ENCODE assay signal across 10 mouse cellular contexts in the genomic region with DNA sequence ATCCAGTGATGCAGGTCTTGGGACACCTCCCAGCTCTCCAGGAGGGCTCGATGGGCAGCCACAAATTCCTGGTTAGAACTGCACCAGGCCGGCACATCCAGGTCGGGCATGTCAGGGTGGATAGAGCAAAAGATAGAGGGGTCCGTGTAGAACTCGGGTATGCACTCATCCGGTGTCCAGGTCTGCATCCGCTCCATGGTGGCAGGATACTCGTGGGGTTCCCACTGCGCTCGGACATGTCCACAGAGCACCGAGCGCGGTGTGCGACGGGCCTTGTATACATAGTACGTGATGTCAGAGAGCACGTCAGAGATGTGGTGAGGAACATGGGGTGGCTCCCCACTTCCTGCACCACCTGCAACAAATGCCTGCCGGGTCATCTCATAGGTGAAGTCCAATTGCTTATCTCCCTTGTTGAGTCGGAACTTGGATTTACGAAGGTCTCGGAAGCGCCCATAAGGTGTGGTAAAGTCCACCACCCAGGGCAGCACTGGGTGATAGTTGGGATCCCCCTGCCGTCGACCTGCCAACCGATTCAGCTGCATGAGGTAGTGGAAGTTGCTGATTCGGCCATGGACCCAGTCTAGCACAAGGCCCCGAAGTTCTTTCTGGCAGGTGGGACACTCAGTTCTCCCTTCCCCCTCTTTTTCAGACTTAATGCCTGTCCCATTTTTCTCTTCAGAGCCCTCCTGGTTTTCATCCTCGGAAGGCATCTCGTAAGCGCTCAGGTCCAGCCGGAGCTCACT. TPM values are rescaled to one million over a fixed set of nuclear protein-coding genes. Genes with fewer than 3 reads are reported as not detected.
A peak's percentile ranks its signal among the peaks of the same experiment; 100 is the strongest.
DNase-seq lines count a peak whose midpoint lies in the region; ATAC-seq and TF ChIP-seq lines count a peak whose summit lies in the region.
"Had no signal": no experiment of that assay in that cellular context is flagged by ENCODE, and none has a peak within 500 bp of the region (broad histone marks: within the 10 kb centered on the region; RNA-seq: fewer than 3 reads in every experiment).

No protein-coding gene starts in this region.

- peaks cover 18% of the 10 kb centered on the region for H3K36me3 ChIP-seq in forebrain, embryonic 10.5 days (replicated peaks)
- H3K36me3 ChIP-seq in forebrain, embryonic 14.5 days (ENCODE audit: control insufficient read depth, insufficient read depth, low read length) = peaks cover 15% of the 10 kb centered on the region
- H3K36me3 ChIP-seq in lung, embryonic 14.5 days (ENCODE audit: insufficient read depth) = peaks cover 14% of the 10 kb centered on the region; the same call in 1 of the 2 replicates
- peaks cover 28% of the 10 kb centered on the region for H3K36me3 ChIP-seq in limb, embryonic 10.5 days
- H3K36me3 ChIP-seq in midbrain, embryonic 16.5 days (ENCODE audit: control insufficient read depth, insufficient read depth, low read length) = peaks cover 11% of the 10 kb centered on the region

- 94% methylated on average over 31 of the region's 31 CpGs for WGBS in forebrain, embryonic 10.5 days
- 93% methylated on average over 31 of the region's 31 CpGs for WGBS in forebrain, embryonic 14.5 days
- WGBS in lung, embryonic 14.5 days = 92% methylated on average over 31 of the region's 31 CpGs
- WGBS in limb, embryonic 10.5 days = 93% methylated on average over 31 of the region's 31 CpGs
- WGBS in midbrain, embryonic 16.5 days = 92% methylated on average over 31 of the region's 31 CpGs

- TF ChIP-seq CTCF in lung, embryonic 14.5 days (IDR thresholded peaks at IDR 0.05; ENCODE audit: low read depth) = no peak

- no peak for ATAC-seq in forebrain, embryonic 14.5 days
- ATAC-seq in lung, embryonic 14.5 days (ENCODE audit: insufficient read depth) = no peak
- ATAC-seq in midbrain, embryonic 16.5 days = no peak
- ATAC-seq: inflammation-experienced regulatory T-cells, adult 6 months had no signal

- no peaks in the 10 kb centered on the region for H3K9me3 ChIP-seq in forebrain, embryonic 10.5 days
- H3K9me3 ChIP-seq in forebrain, embryonic 14.5 days (replicated peaks; ENCODE audit: control insufficient read depth, low read length) = no peaks in the 10 kb centered on the region
- H3K9me3 ChIP-seq in lung, embryonic 14.5 days (ENCODE audit: low read depth, low read length) = no peaks in the 10 kb centered on the region
- no peaks in the 10 kb centered on the region for H3K9me3 ChIP-seq in limb, embryonic 10.5 days (replicated peaks)
- H3K9me3 ChIP-seq in midbrain, embryonic 16.5 days (replicated peaks; ENCODE audit: control insufficient read depth, low read length, poor library complexity, severe bottlenecking) = no peaks in the 10 kb centered on the region

- peak overlapping the region; percentile 80; the same call in 1 of the 2 replicates for H3K4me3 ChIP-seq in forebrain, embryonic 10.5 days
- no peak overlapping the region for H3K4me3 ChIP-seq in forebrain, embryonic 14.5 days (ENCODE audit: low read depth, low read length)
- H3K4me3 ChIP-seq in lung, embryonic 14.5 days (ENCODE audit: low read depth, low read length) = peak overlapping the region; percentile 62; the same call in 1 of the 2 replicates
- H3K4me3 ChIP-seq in limb, embryonic 10.5 days = peak overlapping the region; percentile 76; the same call in 1 of the 2 replicates
- no peak overlapping the region for H3K4me3 ChIP-seq in midbrain, embryonic 16.5 days (ENCODE audit: low read depth, low read length)

- H3K9ac ChIP-seq in forebrain, embryonic 14.5 days (ENCODE audit: low read length) = no peak overlapping the region
- no peak overlapping the region for H3K9ac ChIP-seq in lung, embryonic 14.5 days
- H3K9ac ChIP-seq in midbrain, embryonic 16.5 days (ENCODE audit: low read depth, low read length) = no peak overlapping the region

- peaks cover 14% of the 10 kb centered on the region for H3K27me3 ChIP-seq in forebrain, embryonic 10.5 days (ENCODE audit: poor library complexity, severe bottlenecking)
- H3K27me3 ChIP-seq in forebrain, embryonic 14.5 days (replicated peaks; ENCODE audit: control insufficient read depth, insufficient read depth, low read length) = no peaks in the 10 kb centered on the region
- no peaks in the 10 kb centered on the region for H3K27me3 ChIP-seq in lung, embryonic 14.5 days (ENCODE audit: insufficient read depth, low read length)
- H3K27me3 ChIP-seq in limb, embryonic 10.5 days (ENCODE audit: low read depth, poor library complexity, severe bottlenecking) = peaks cover 8% of the 10 kb centered on the region
- H3K27me3 ChIP-seq in midbrain, embryonic 16.5 days (ENCODE audit: control insufficient read depth, insufficient read depth, low read depth, low read length) = no peaks in the 10 kb centered on the region

- no peak overlapping the region for H3K27ac ChIP-seq in forebrain, embryonic 10.5 days
- H3K27ac ChIP-seq in forebrain, embryonic 14.5 days (ENCODE audit: low read depth, low read length) = no peak overlapping the region
- H3K27ac ChIP-seq in lung, embryonic 14.5 days (ENCODE audit: low read depth) = no peak overlapping the region
- H3K27ac ChIP-seq in limb, embryonic 10.5 days = no peak overlapping the region
- no peak overlapping the region for H3K27ac ChIP-seq in midbrain, embryonic 16.5 days (ENCODE audit: low read length)

- H3K4me2 ChIP-seq in forebrain, embryonic 14.5 days (ENCODE audit: low read length) = no peak overlapping the region
- H3K4me2 ChIP-seq in lung, embryonic 14.5 days = peak overlapping the region; percentile 100
- peak overlapping the region; percentile 97; the same call in 1 of the 2 replicates for H3K4me2 ChIP-seq in midbrain, embryonic 16.5 days (ENCODE audit: low read length)

- peaks cover 23% of the 10 kb centered on the region for H3K4me1 ChIP-seq in forebrain, embryonic 10.5 days
- peaks cover 10% of the 10 kb centered on the region; the same call in 1 of the 2 replicates for H3K4me1 ChIP-seq in forebrain, embryonic 14.5 days (ENCODE audit: control insufficient read depth, insufficient read depth, low read length)
- peaks cover 6% of the 10 kb centered on the region for H3K4me1 ChIP-seq in lung, embryonic 14.5 days (ENCODE audit: insufficient read depth)
- H3K4me1 ChIP-seq in limb, embryonic 10.5 days = peaks cover 24% of the 10 kb centered on the region
- H3K4me1 ChIP-seq in midbrain, embryonic 16.5 days (ENCODE audit: control insufficient read depth, insufficient read depth, low read length) = peaks cover 19% of the 10 kb centered on the region

- no peak for DNase-seq in forebrain, embryonic 10.5 days (ENCODE audit: extremely low spot score, low spot score)
- DNase-seq in forebrain, embryonic 14.5 days (ENCODE audit: low spot score) = no peak
- no peak for DNase-seq in lung, embryonic 14.5 days
- no peak for DNase-seq in lung, postnatal 14 days
- no peak for DNase-seq in limb, embryonic 10.5 days (ENCODE audit: low spot score)
- DNase-seq in natural killer cell, adult 2 months (ENCODE audit: low spot score in 2 of 2) = no peak
- DNase-seq in adrenal gland, postnatal 4 days (ENCODE audit: low spot score in 2 of 2) = no peak
- DNase-seq: lung, adult 18-20 months had no signal

RNA-seq across cellular contexts. Expression of a gene that starts 1.5 kb away (rescaled TPM):
- polyA plus RNA-seq in forebrain, embryonic 10.5 days (2016; fragmentation: Nextera tagmentation; extraction: Ambion mirVana) = 5.8 and 6.4 TPM in 2 replicates
- 4.9 and 6.9 TPM in 2 replicates for polyA plus RNA-seq in forebrain, embryonic 14.5 days (2014; fragmentation: Nextera tagmentation; extraction: Ambion mirVana)
- 4.1 and 4.6 TPM in 2 replicates for polyA plus RNA-seq in lung, embryonic 14.5 days (2014; fragmentation: Nextera tagmentation; extraction: Ambion mirVana)
- 5.6 and 6.6 TPM in 2 replicates for polyA plus RNA-seq in limb, embryonic 10.5 days (2016; fragmentation: Nextera tagmentation; extraction: Ambion mirVana)
- polyA plus RNA-seq in midbrain, embryonic 16.5 days (2015; fragmentation: Nextera tagmentation; extraction: Ambion mirVana) = 7.4 and 7.6 TPM in 2 replicates
- total RNA-seq in adrenal gland, postnatal 4 days (2021) = 10 to 100 TPM; 18.1 to 18.4 TPM

RNA-seq across cellular contexts. Expression of a gene that starts 8.5 kb away (rescaled TPM):
- 8.5 and 9.7 TPM in 2 replicates for polyA plus RNA-seq in forebrain, embryonic 10.5 days (2016; fragmentation: Nextera tagmentation; extraction: Ambion mirVana)
- 0.94 and 1.3 TPM in 2 replicates for polyA plus RNA-seq in forebrain, embryonic 14.5 days (2014; fragmentation: Nextera tagmentation; extraction: Ambion mirVana)
- 18.0 and 24.2 TPM in 2 replicates for polyA plus RNA-seq in lung, embryonic 14.5 days (2014; fragmentation: Nextera tagmentation; extraction: Ambion mirVana)
- 9.2 and 9.8 TPM in 2 replicates for polyA plus RNA-seq in limb, embryonic 10.5 days (2016; fragmentation: Nextera tagmentation; extraction: Ambion mirVana)
- 1.9 TPM in 2 replicates for polyA plus RNA-seq in midbrain, embryonic 16.5 days (2015; fragmentation: Nextera tagmentation; extraction: Ambion mirVana)
- 10 to 100 TPM; 12.9 to 17.8 TPM for total RNA-seq in adrenal gland, postnatal 4 days (2021)

RNA-seq across cellular contexts. Expression of a gene that starts 13.6 kb away (rescaled TPM):
- 0.06 TPM in 1 of 2 replicates, not detected in the other for polyA plus RNA-seq in forebrain, embryonic 10.5 days (2016; fragmentation: Nextera tagmentation; extraction: Ambion mirVana)
- not detected in 2 replicates for polyA plus RNA-seq in forebrain, embryonic 14.5 days (2014; fragmentation: Nextera tagmentation; extraction: Ambion mirVana)
- 0.24 TPM in 1 of 2 replicates, not detected in the other for polyA plus RNA-seq in lung, embryonic 14.5 days (2014; fragmentation: Nextera tagmentation; extraction: Ambion mirVana)
- polyA plus RNA-seq in limb, embryonic 10.5 days (2016; fragmentation: Nextera tagmentation; extraction: Ambion mirVana) = 0.36 TPM in 1 of 2 replicates, not detected in the other
- not detected in 2 replicates for polyA plus RNA-seq in midbrain, embryonic 16.5 days (2015; fragmentation: Nextera tagmentation; extraction: Ambion mirVana)
- 100 to 1,000 TPM in 1 of 2 experiments, 10 to 100 TPM in 1; 12.4 to 127 TPM for total RNA-seq in adrenal gland, postnatal 4 days (2021)
- polyA plus RNA-seq: inflammation-experienced regulatory T-cells, adult 6 months had no signal

RNA-seq across cellular contexts. Expression of a gene that starts 30.5 kb away (rescaled TPM):
- 105 and 108 TPM in 2 replicates for polyA plus RNA-seq in forebrain, embryonic 10.5 days (2016; fragmentation: Nextera tagmentation; extraction: Ambion mirVana)
- 23.6 and 35.0 TPM in 2 replicates for polyA plus RNA-seq in forebrain, embryonic 14.5 days (2014; fragmentation: Nextera tagmentation; extraction: Ambion mirVana)
- 41.7 and 44.6 TPM in 2 replicates for polyA plus RNA-seq in lung, embryonic 14.5 days (2014; fragmentation: Nextera tagmentation; extraction: Ambion mirVana)
- 214 and 217 TPM in 2 replicates for polyA plus RNA-seq in limb, embryonic 10.5 days (2016; fragmentation: Nextera tagmentation; extraction: Ambion mirVana)
- polyA plus RNA-seq in midbrain, embryonic 16.5 days (2015; fragmentation: Nextera tagmentation; extraction: Ambion mirVana) = 28.5 and 31.8 TPM in 2 replicates
- 100 to 1,000 TPM in 1 of 2 experiments, 10 to 100 TPM in 1; 45.8 to 111 TPM for total RNA-seq in adrenal gland, postnatal 4 days (2021)

RNA-seq across cellular contexts. Expression of a gene that starts 33.6 kb away (rescaled TPM):
- polyA plus RNA-seq in forebrain, embryonic 10.5 days (2016; fragmentation: Nextera tagmentation; extraction: Ambion mirVana) = 77.5 and 78.7 TPM in 2 replicates
- polyA plus RNA-seq in forebrain, embryonic 14.5 days (2014; fragmentation: Nextera tagmentation; extraction: Ambion mirVana) = 67.0 and 73.1 TPM in 2 replicates
- 96.9 and 104 TPM in 2 replicates for polyA plus RNA-seq in lung, embryonic 14.5 days (2014; fragmentation: Nextera tagmentation; extraction: Ambion mirVana)
- polyA plus RNA-seq in limb, embryonic 10.5 days (2016; fragmentation: Nextera tagmentation; extraction: Ambion mirVana) = 81.7 and 82.6 TPM in 2 replicates
- polyA plus RNA-seq in midbrain, embryonic 16.5 days (2015; fragmentation: Nextera tagmentation; extraction: Ambion mirVana) = 42.9 and 47.6 TPM in 2 replicates
- 100 to 1,000 TPM; 142 to 156 TPM for total RNA-seq in adrenal gland, postnatal 4 days (2021)

Comparison
In these comparisons a context has a peak if more than half of its experiments do, and no peak if none do; other contexts are left out.
1. H3K4me3 ChIP-seq: peak in forebrain, embryonic 10.5 days (single experiment), lung, embryonic 14.5 days (single experiment) and limb, embryonic 10.5 days (single experiment); none in forebrain, embryonic 14.5 days (single experiment) and midbrain, embryonic 16.5 days (single experiment).